Mouse (Mus musculus) embryonic facial prominence, embryonic 12.5 days (tissue): ENCODE data around the gene Gga3. TPM values are rescaled to one million over a fixed set of nuclear protein-coding genes. Genes with fewer than 3 reads are reported as not detected.
"Not testable (repeated sequence)": the region's sequence is repeated elsewhere in the genome, so short reads cannot be mapped to it uniquely, and the experiment has no call there.

Experiments used
- ATAC-seq: fragments of 200-750 bp; cut with Nextera tagmentation; 2 replicates; pipeline ENCODE4 v1.8.0; 2017; ENCODE audit not compliant: insufficient number of reproducible peaks, insufficient read depth, low FRiP score, low TSS enrichment
- H3K27ac ChIP-seq: fragments of 300-500 bp; sonication (generic); 2 replicates; pipeline ENCODE4 v1.5.1; 2016; ENCODE audit warnings: mild to moderate bottlenecking
- H3K27me3 ChIP-seq: fragments of 300-500 bp; sonication (generic); 2 replicates; pipeline ENCODE4 v1.6.1; 2016; ENCODE audit warnings: mild to moderate bottlenecking, moderate library complexity
- H3K36me3 ChIP-seq: fragments of 300-500 bp; sonication (generic); 2 replicates; pipeline ENCODE4 v1.6.1; 2016; ENCODE audit warnings: mild to moderate bottlenecking
- H3K4me1 ChIP-seq: fragments of 300-500 bp; sonication (generic); 2 replicates; pipeline ENCODE4 v1.6.1; 2016
- H3K4me2 ChIP-seq: fragments of 300-500 bp; sonication (generic); replicated peaks from 2 replicates; pipeline ENCODE4 v1.6.1; 2016; ENCODE audit warnings: mild to moderate bottlenecking, moderate library complexity
- H3K4me3 ChIP-seq: fragments of 300-500 bp; sonication (generic); 2 replicates; pipeline ENCODE4 v1.5.1; 2016; ENCODE audit warnings: mild to moderate bottlenecking
- H3K9ac ChIP-seq: fragments of 300-500 bp; sonication (generic); 2 replicates; pipeline ENCODE4 v1.6.1; 2016; ENCODE audit warnings: mild to moderate bottlenecking, moderate library complexity
- H3K9me3 ChIP-seq: fragments of 300-500 bp; sonication (generic); 2 replicates; pipeline ENCODE4 v1.6.1; 2016; ENCODE audit warnings: mild to moderate bottlenecking, moderate library complexity
- WGBS: fragments of 180-500 bp; shearing (Covaris S2); methylation state at CpG from one replicate; pipeline ENCODE4 v1.1.7; 2016; 5-methylcytosine and 5-hydroxymethylcytosine counted together
- polyA plus RNA-seq: library from polyadenylated mRNA; unstranded; fragments of >200 nt; fragmentation: Nextera tagmentation; extraction: Ambion mirVana; gene quantifications from 2 replicates; pipeline ENCODE4 v1.2.1, GENCODE M21; 2016

Gene Gga3
- polyA plus RNA-seq, result 22.5 and 29.1 TPM in 2 replicates

DNA sequence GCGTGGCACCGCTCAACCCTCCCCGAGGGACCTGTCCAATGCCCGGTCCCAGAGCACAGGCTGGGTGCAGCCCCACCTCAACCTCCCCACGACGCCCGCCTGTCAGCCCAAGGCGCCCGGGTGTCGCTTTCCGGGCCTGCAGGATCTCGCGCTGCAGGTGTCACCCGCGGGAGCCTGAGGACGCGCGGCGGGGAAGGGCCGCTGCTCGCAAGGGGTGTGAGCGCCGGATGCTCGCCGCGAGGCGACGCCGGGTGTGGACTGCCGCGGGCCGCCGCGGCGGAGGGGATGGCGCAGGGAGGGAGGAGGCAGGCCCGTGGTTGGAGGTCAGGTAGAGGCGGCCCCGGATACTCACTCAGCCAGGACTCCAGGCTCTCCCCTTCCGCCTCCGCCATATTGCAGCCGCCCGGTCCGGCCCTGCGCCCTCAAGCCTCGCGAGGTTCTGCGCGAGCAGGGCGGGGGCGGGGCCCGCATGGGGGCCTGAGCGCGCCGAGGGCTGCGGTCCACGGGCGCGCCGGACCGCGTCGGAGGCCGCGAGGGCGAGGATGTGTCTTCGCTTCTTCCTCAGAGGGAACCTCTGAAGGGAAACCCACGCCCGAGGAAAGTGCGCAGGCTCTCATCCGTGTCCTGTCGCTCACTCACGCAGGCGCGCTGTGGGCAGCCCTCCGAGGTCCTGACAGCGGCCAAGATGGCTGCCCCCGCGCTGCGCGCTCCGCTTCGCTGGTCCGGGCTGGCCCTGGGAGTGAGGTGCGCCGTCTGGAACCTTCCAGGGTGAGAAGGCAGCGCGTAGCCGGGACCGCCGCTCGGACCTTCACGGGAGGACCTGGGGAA, at the start of gene Gga3, which contains the start of gene Mrps7:
TSS of gene Gga3 (minus strand) at position 576 of the 828 bp plus-strand sequence.
TSS of gene Mrps7 (plus strand) at position 450 of the 828 bp plus-strand sequence.
- Histone ChIP-seq H3K27me3 (no peaks in the 10 kb centered on the region), H3K4me2 (peak within 1 kb of the TSS; percentile 87), H3K27ac (peak within 1 kb of the TSS; percentile 92), H3K36me3 (peaks cover 38% of the 10 kb centered on the region), H3K4me3 (peak within 1 kb of the TSS; percentile 96), H3K9me3 (no peaks in the 10 kb centered on the region), H3K4me1 (peaks cover 23% of the 10 kb centered on the region), H3K9ac (peak within 1 kb of the TSS; percentile 93)
- WGBS, result under 1% methylated on average over 85 of the region's 93 CpGs
- ATAC-seq, result peak; percentile 96

DNA sequence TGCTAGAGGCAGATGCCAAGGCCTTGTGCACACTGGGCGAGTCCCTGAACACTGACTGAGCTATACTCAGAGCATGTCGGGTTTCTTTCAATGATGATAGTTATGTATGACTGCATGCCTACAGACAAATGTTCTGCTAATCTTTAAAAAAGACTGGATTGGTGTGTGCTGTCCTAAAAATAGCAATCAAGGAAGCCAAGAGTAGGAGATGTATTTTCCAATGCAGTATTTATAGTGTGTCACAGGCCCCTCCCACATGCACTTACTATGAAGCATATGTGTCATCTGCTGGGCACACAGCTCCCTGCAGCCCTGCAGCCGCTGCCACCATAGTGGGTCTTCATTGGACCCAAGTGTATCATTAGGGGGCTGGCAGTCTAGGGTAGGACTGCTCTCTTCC, 49.3 kb upstream of the Gga3 start:
- no peaks in the 10 kb centered on the region for H3K4me1 ChIP-seq
- no peak for ATAC-seq
- no peak overlapping the region for H3K27ac ChIP-seq
- 84% methylated on average over 3 of the region's 3 CpGs for WGBS
- H3K9me3 ChIP-seq, result no peaks in the 10 kb centered on the region
- H3K9ac ChIP-seq, result no peak overlapping the region
- H3K36me3 ChIP-seq, result peaks cover 27% of the 10 kb centered on the region
- no peak overlapping the region for H3K4me3 ChIP-seq
- no peaks in the 10 kb centered on the region for H3K27me3 ChIP-seq
- H3K4me2 ChIP-seq, result no peak overlapping the region

DNA sequence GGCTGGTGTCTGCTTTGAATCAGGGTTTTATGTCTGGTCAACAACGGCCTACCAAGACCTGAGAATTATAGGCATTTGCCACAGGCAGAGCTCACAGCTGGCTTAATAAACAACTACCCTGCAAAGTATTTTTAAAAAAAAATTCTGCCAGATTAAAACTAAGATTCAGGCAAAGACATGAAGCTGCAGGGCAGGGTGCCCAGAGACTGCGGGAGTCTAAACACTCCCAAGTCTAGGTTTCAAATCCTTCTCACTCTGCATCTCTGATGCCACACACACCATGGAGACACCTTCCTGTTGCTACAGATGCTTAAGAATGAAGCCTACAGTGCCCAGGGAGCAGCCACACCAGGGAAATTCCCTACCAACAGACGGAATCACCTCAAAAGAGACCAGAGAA, 47.8 kb upstream of the Gga3 start:
- H3K4me3 ChIP-seq, result no peak overlapping the region
- 90% methylated on average over 3 of the region's 3 CpGs for WGBS
- no peak for ATAC-seq
- H3K27ac ChIP-seq, result no peak overlapping the region
- peaks cover 35% of the 10 kb centered on the region for H3K36me3 ChIP-seq
- no peaks in the 10 kb centered on the region for H3K27me3 ChIP-seq
- no peak overlapping the region for H3K4me2 ChIP-seq
- H3K9ac ChIP-seq, result no peak overlapping the region
- no peaks in the 10 kb centered on the region for H3K9me3 ChIP-seq
- H3K4me1 ChIP-seq, result 0 out of 2 replicates have a peak, but pooled peaks cover 2% of the 10 kb centered on the region

DNA sequence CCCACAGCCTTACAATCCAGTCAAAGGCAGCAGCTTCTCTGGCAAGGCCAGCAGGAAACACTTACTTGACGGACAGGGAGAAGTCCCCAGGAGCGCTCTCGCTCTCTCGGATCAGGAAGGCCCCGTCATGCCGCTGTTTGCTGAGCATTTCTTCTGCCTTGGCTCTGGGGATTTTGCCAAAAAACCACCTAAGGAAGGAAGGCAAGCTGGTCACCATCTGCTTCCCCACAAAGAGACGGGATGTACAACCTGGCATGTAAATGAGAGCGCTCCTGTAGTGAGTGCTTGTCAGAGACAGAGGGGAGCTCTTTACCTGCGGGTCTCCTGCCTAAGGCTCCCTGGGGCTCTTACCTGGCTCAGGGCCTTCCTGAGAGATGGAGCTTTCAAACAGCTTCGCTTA, 45.9 kb upstream of the Gga3 start:
- Histone ChIP-seq H3K36me3 (peaks cover 42% of the 10 kb centered on the region), H3K27ac (no peak overlapping the region), H3K4me3 (no peak overlapping the region), H3K4me1 (0 out of 2 replicates have a peak, but pooled peaks cover 2% of the 10 kb centered on the region), H3K9ac (no peak overlapping the region), H3K4me2 (no peak overlapping the region), H3K27me3 (no peaks in the 10 kb centered on the region), H3K9me3 (no peaks in the 10 kb centered on the region)
- 63% methylated on average over 10 of the region's 10 CpGs for WGBS
- no peak for ATAC-seq

DNA sequence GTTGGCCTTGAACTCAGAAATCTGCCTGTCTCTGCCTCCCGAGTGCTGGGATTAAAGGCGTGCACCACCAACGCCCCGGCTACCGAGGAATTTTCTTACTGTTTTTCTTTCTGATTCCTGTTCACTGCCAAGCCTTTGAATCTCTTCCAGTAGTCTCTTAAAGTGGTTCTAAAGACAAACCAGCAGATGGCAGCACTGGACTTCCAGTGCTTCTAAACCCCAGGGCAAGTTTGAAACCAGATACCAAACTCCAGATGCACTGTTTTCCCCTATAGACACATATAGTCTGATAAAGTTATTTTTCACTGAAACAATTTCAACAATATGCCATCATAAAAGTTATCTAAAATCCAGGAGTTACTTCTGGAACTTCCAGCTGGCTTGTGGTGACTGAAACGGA, 43.6 kb upstream of the Gga3 start:
- H3K9me3 ChIP-seq, result no peaks in the 10 kb centered on the region
- H3K27me3 ChIP-seq, result no peaks in the 10 kb centered on the region
- H3K27ac ChIP-seq, result no peak overlapping the region
- WGBS, result 49% methylated on average over 6 of the region's 6 CpGs
- no peak overlapping the region for H3K4me2 ChIP-seq
- no peak for ATAC-seq
- peaks cover 46% of the 10 kb centered on the region for H3K36me3 ChIP-seq
- 0 out of 2 replicates have a peak, but pooled peaks cover 2% of the 10 kb centered on the region for H3K4me1 ChIP-seq
- H3K4me3 ChIP-seq, result no peak overlapping the region
- no peak overlapping the region for H3K9ac ChIP-seq

DNA sequence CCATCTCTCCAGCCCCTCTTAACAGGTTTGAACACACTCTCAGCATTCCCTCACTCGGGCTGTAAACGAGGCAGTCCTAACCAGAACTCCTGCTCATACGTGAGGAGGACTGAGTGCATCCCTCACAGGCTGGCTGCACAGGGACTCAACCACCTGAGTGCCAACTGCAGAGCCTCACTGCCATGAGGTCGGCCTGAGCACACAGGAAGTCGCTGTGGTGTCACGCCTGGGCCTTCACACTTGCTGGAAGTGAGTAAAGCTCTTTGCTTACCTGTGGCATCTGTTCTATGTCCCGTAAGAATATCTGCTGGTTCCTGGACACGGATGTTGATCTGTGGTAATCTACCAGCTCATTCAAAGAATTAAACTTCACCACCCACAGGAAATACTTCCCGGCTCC, 42.6 kb upstream of the Gga3 start:
- Histone ChIP-seq H3K9ac (no peak overlapping the region), H3K36me3 (peaks cover 46% of the 10 kb centered on the region), H3K4me1 (0 out of 2 replicates have a peak, but pooled peaks cover 2% of the 10 kb centered on the region), H3K27me3 (no peaks in the 10 kb centered on the region), H3K4me2 (no peak overlapping the region), H3K9me3 (no peaks in the 10 kb centered on the region), H3K4me3 (no peak overlapping the region), H3K27ac (no peak overlapping the region)
- WGBS, result 85% methylated on average over 9 of the region's 9 CpGs
- no peak for ATAC-seq

DNA sequence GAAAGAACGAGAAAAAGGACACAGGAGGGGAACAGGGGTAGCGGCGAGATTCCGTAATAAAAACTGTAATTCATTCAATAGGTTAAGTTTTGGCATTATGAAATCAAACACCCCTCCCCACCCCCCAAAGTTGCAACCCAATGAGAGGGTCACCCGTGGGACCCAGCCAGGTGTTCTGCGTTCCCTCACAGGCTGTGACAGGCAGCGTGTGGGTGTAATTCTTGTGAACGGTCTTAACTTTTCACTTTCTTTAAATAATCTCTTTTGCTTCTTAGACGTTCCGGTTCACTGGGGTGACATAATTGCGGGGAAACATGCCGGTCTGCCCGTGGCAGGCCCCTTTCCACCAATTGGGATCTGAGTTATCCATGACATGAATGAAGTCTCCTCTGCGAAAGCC, 41.6 kb upstream of the Gga3 start:
- ATAC-seq, H3K4me3 ChIP-seq, H3K4me2 ChIP-seq, H3K9me3 ChIP-seq, H3K27ac ChIP-seq, H3K27me3 ChIP-seq, H3K9ac ChIP-seq, H3K4me1 ChIP-seq: not testable (repeated sequence)
- 73% methylated on average over 14 of the region's 14 CpGs for WGBS
- peaks cover 46% of the 10 kb centered on the region for H3K36me3 ChIP-seq

DNA sequence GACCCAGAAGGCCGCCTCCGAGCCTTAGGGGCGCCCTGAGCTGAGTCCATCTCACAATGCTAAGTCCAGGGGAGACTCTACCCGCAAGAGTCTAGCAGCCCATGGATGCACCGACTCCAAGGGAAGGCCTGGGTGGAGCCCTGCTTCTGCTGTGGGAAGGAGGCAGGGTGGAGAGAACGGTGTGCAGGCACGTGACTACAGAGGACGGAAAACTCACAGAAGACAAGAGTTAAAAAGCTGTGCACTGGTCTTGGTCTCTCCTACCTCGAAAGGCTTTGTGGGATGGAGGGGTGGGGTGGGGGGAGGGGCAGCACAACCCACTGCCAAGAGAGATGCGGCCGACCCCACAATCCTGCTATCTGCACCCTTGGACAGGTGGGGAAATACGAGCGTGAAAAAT, 40.5 kb upstream of the Gga3 start:
- no peak for ATAC-seq
- Histone ChIP-seq H3K9me3 (no peaks in the 10 kb centered on the region), H3K4me1 (0 out of 2 replicates have a peak, but pooled peaks cover 2% of the 10 kb centered on the region), H3K27ac (no peak overlapping the region), H3K27me3 (no peaks in the 10 kb centered on the region), H3K4me2 (no peak overlapping the region), H3K4me3 (no peak overlapping the region), H3K36me3 (peaks cover 40% of the 10 kb centered on the region), H3K9ac (no peak overlapping the region)
- WGBS, result 90% methylated on average over 13 of the region's 13 CpGs

DNA sequence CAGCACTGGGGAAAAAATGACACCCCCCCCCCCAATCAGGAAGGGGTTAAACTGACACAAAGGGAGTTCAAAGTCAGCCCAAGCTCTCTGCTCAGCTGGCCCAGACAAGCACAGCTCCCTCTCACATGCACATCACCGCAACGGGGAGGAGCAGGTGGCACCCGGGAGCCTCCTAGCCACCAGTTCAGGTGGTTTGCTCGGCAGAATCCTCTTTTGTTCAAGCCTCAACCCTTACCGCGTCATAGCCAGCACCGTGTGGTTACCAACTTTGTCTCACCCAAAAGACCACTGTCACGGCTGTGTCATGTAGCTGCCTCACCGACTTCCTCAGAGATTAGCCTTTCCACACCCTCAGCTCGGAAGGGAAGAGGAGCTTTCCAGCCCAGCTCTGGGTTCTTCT, 39.4 kb upstream of the Gga3 start:
- no peaks in the 10 kb centered on the region for H3K27me3 ChIP-seq
- H3K4me3 ChIP-seq, result no peak overlapping the region
- 82% methylated on average over 10 of the region's 10 CpGs for WGBS
- 0 out of 2 replicates have a peak, but pooled peaks cover 2% of the 10 kb centered on the region for H3K4me1 ChIP-seq
- no peak overlapping the region for H3K4me2 ChIP-seq
- no peak overlapping the region for H3K9ac ChIP-seq
- no peak overlapping the region for H3K27ac ChIP-seq
- peaks cover 34% of the 10 kb centered on the region for H3K36me3 ChIP-seq
- ATAC-seq, result no peak
- H3K9me3 ChIP-seq, result no peaks in the 10 kb centered on the region

DNA sequence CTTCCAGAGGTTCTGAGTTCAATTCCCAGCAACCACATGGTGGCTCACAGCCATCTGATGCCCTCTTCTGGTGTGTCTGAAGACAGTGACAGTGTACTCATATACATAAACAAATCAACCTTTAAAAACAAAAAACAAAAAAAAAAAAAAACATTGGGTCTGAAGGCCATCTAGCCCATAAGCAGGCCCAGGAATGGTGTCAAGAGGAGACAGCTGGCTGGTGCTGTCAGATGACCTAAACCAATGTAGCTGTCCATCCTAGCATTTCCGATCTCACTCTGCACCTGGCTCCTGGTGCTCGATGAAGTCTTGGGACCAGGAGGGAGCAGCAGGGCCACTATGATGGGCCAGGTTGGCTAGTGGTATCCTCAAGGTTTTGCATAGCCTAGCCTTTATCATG, 38.9 kb upstream of the Gga3 start:
- ATAC-seq, result no peak

DNA sequence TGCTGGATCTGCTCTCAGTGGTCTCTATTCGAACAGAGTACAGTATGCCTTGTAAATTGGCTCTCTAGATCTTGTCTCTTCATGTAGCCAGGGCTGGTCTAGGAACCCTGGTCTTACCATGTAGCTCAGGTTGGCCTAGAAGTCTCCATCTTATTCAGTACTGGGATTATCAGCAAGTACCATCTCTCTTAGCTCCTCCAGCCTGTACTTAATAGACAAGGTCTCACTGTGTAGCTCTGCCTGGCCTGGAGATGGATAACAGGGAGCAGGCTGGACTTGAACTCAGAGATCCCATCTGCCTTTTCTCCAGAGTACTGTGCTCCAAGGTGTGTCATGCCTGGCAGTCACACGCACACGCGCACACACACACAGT, 37.8 kb upstream of the Gga3 start:
- H3K36me3 ChIP-seq, result peaks cover 25% of the 10 kb centered on the region
- no peaks in the 10 kb centered on the region for H3K4me1 ChIP-seq
- ATAC-seq, result no peak; the same call in 1 of the 2 replicates
- H3K4me3 ChIP-seq, result no peak overlapping the region
- H3K9ac ChIP-seq, result no peak overlapping the region
- WGBS, result 86% methylated on average over 4 of the region's 4 CpGs
- H3K4me2 ChIP-seq, result no peak overlapping the region
- no peaks in the 10 kb centered on the region for H3K9me3 ChIP-seq
- H3K27ac ChIP-seq, result no peak overlapping the region
- no peaks in the 10 kb centered on the region for H3K27me3 ChIP-seq

More for the DNA sequence above, 38.9 kb upstream of the Gga3 start:
- H3K4me3 ChIP-seq, result no peak overlapping the region
- H3K36me3 ChIP-seq, result peaks cover 29% of the 10 kb centered on the region
- H3K27ac ChIP-seq, result no peak overlapping the region
- no peaks in the 10 kb centered on the region for H3K27me3 ChIP-seq
- H3K9ac ChIP-seq, result no peak overlapping the region
- no peak overlapping the region for H3K4me2 ChIP-seq
- 96% methylated on average over 2 of the region's 2 CpGs for WGBS
- no peaks in the 10 kb centered on the region for H3K9me3 ChIP-seq
- 0 out of 2 replicates have a peak, but pooled peaks cover under 1% of the 10 kb centered on the region for H3K4me1 ChIP-seq

DNA sequence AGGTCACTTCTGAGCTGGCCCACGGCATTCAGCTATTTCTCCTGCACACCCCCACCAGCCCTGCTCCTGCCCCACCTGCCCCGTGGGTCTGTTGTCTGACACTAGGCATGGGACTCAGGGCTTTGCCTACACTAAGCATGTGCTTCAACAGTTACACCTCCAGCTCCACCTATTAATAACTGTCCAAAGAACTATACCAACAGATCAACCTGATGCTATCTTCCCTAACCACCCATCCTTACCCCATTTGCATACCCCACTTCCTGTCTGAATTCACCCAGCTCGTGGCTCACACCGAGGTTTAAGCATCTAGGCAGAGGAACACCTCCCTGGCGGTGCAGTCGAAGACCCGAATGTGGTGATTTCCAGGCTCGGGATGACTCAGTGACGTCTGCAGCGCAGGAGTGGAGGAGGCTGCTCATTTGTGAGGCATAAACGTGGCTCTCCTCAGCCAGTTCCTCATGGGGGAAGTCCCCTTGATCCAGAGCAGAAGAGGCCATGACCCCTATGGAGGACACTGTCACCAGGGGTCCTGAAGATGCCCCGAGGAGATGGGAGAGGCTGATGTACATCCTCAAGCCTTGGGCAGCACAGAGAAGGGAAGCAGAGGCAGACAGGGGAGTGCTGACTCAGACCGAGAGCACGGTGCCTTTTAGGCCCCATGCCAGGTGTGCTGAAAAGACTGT, 37.3 kb upstream of the Gga3 start:
- no peak overlapping the region for H3K27ac ChIP-seq
- ATAC-seq, result no peak
- H3K27me3 ChIP-seq, result no peaks in the 10 kb centered on the region
- no peak overlapping the region for H3K4me3 ChIP-seq
- H3K4me2 ChIP-seq, result no peak overlapping the region
- H3K36me3 ChIP-seq, result peaks cover 22% of the 10 kb centered on the region
- no peaks in the 10 kb centered on the region for H3K9me3 ChIP-seq
- H3K9ac ChIP-seq, result no peak overlapping the region
- WGBS, result 43% methylated on average over 14 of the region's 14 CpGs
- H3K4me1 ChIP-seq, result no peaks in the 10 kb centered on the region
